Mouse (Mus musculus) layer of hippocampus, adult 8-10 months (tissue): Measurements from ENCODE around the gene Olfr1310. TPM values are rescaled to one million over a fixed set of nuclear protein-coding genes. Genes with fewer than 3 reads are reported as not detected.
"Not testable (repeated sequence)": the region's sequence is repeated elsewhere in the genome, so short reads cannot be mapped to it uniquely, and the experiment has no call there.

ENCODE experiments used
- DNase-seq, 2 experiments: peaks; one replicate each; pipeline ENCODE4 v3.0.0; 2022; ENCODE audit warnings: low spot score in 2 of 2
- total RNA-seq, 4 experiments: library from RNA; stranded (reverse); gene quantifications; 2 replicates each; pipeline ENCODE4 v1.2.4; 2022

The Olfr1310 gene
- not detected for total RNA-seq

- DNase-seq, result no peak
These were observed at the start of gene Olfr1310 for GRCm38 (mm10) chr2:112012608-112013007. TSS of gene Olfr1310 (minus strand) at chr2:112012708.

DNA sequence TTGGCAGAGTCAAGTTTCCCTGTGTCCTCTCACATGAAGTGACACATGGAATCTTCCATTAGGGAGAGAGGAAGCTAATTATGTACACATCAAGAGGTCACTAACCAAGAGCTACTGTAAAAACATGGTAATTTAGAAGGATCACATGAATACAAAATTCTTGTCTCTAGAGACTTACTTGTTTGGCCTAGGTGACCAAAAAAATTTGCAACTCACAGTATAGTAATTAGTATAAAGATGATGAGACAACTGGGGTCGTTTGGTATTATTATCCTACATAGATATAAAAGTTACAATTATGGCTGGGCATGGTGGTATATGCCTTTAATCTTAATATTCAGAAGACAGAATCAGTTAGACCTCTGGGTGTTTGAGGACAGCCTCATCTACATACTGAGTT is 37.6 kb upstream of the Olfr1310 start, which contains the start of gene Olfr1312:
Gene Olfr1312 (minus strand): TSS at position 101 of the 400 bp plus-strand sequence.
- no peak for DNase-seq

DNA sequence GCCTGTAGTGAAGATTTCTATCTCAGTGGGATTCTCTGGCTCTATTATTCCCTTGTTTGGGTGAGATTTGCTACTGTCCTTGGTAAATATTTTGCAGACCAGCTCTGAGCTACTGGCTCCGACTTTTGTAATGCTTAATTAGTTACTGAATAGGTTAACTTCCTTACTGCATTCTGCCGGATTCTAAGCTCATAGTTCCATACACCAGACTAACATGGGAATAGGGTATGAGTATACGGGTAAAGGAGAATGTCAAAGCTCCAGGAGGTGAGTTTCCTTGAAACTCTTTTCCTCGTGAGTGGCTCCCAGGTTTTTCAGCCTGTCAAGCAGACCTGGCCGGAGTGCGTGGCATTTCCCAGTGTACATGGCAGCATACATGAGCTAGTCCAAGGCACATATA is 14.5 kb upstream of the Olfr1310 start:
- DNase-seq, result not testable (repeated sequence)

- no peak for DNase-seq
These were observed 11.8 kb upstream of the Olfr1310 start, which contains the start of gene Olfr1311 for GRCm38 (mm10) chr2:112024312-112024711. TSS of gene Olfr1311 (minus strand) at chr2:112024412.

GRCm38 (mm10) chr2:112014900-112015299 is 2.4 kb upstream of the Olfr1310 start:
- no peak for DNase-seq

- DNase-seq, result no peak
These were observed 22.3 kb downstream of the Olfr1310 start, which contains the start of gene Olfr1309 for GRCm38 (mm10) chr2:111990181-111990580. TSS of gene Olfr1309 (minus strand) at chr2:111990281.

GRCm38 (mm10) chr2:111964844-111965243 is 47.7 kb downstream of the Olfr1310 start, which contains the start of gene Olfr1308:
TSS of gene Olfr1308 (minus strand) at chr2:111964944.
- DNase-seq, result no peak

Other genes with a start within 250 kb of the Olfr1310 start
- gene Olfr1302, start 235.3 kb downstream of the Olfr1310 start, total RNA-seq, result not detected
- gene Olfr1303, start 192.4 kb downstream of the Olfr1310 start, total RNA-seq, result not detected
- gene Olfr1305, start 135.6 kb downstream of the Olfr1310 start, total RNA-seq, result not detected
- not detected for gene Olfr1306, start 96.4 kb downstream of the Olfr1310 start, total RNA-seq
- gene Olfr1307, start 63.3 kb downstream of the Olfr1310 start, total RNA-seq, result under 1 TPM; 0.02 to 0.05 (median 0.04) TPM
- gene Olfr1308, start 47.8 kb downstream of the Olfr1310 start, total RNA-seq, result not detected
- not detected for gene Olfr1309, start 22.4 kb downstream of the Olfr1310 start, total RNA-seq
- not detected for gene Olfr1311, start 11.7 kb upstream of the Olfr1310 start, total RNA-seq
- gene Olfr1312, start 37.5 kb upstream of the Olfr1310 start, total RNA-seq, result not detected
- gene Olfr1313, start 65.1 kb upstream of the Olfr1310 start, total RNA-seq, result not detected
- gene Olfr1314, start 84.1 kb upstream of the Olfr1310 start, total RNA-seq, result not detected
- not detected for gene Olfr1315-ps1, start 102.7 kb upstream of the Olfr1310 start, total RNA-seq
- gene Olfr1316, start 122.3 kb upstream of the Olfr1310 start, total RNA-seq, result not detected
- gene Olfr1317, start 127.6 kb upstream of the Olfr1310 start, total RNA-seq, result not detected
- gene Olfr1318, start 141.5 kb upstream of the Olfr1310 start, total RNA-seq, result not detected
- 10 to 100 TPM; 82.2 to 88.5 (median 84.5) TPM for gene Lpcat4, start 226.8 kb upstream of the Olfr1310 start, total RNA-seq
- gene Nutm1, start 246.6 kb upstream of the Olfr1310 start, total RNA-seq, result not detected
- gene Nop10, start 249.2 kb upstream of the Olfr1310 start, total RNA-seq, result 10 to 100 TPM; 44.3 to 56.8 (median 50.6) TPM